Mouse (Mus musculus) monocyte, adult 5-6 weeks (primary cell): ENCODE results near the gene Chkb. TPM values are rescaled to one million over a fixed set of nuclear protein-coding genes. Genes with fewer than 3 reads are reported as not detected.
"Not testable (repeated sequence)": the region's sequence is repeated elsewhere in the genome, so short reads cannot be mapped to it uniquely, and the experiment has no call there.

Source experiments
- ATAC-seq: fragments of 153-309, 156-312 bp; replicated peaks from 2 replicates; pipeline ENCODE4 v1.8.0; 2017; ENCODE audit warnings: mild to moderate bottlenecking; ENCODE audit not compliant: low TSS enrichment, insufficient number of reproducible peaks, severe bottlenecking, poor library complexity, low FRiP score
- total RNA-seq: library from RNA; stranded (forward); fragments of 200-1000, 200-491, 200-594 nt; gene quantifications from 3 replicates; pipeline ENCODE4 v1.2.3, GENCODE M21; 2017

The Chkb gene
- total RNA-seq, 1 experiment from 2014 or later = 95.3 TPM

DNA sequence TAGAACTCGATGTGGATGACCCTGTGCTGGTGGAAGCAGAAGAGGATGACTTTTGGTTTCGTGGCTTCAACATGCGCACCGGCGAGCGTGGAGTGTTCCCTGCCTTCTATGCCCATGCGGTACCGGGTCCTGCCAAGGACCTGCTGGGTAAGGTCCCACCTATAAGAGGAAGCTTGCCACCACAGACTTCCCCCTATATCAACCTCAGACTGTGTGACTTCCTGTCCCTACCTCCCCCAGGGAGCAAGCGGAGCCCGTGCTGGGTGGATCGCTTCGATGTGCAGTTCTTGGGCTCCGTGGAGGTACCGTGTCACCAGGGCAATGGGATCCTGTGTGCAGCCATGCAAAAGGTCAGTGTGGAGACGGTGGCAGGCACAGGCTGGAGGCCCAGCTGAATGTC is 29.2 kb upstream of the Chkb start:
- no peak; the same call in 1 of the 2 replicates for ATAC-seq

DNA sequence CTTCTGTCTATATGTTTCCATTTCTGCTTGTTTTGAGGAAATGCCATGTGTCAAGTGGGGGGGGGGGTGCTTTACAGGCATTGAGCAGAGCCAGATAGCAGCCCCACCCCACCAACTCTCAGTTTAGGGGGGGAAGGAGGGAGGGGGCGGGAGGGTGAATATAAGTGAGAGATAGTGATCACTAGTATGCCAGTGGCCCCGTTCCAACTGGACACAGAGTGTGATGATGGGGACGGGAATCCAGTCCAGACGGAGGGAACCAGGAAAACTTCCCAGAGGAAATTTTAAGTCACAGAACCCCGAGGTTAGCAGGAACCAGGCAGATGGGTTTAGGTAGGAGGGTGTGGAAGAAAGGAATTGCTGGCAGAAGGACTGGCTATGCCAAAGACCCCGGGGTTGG is 25.9 kb upstream of the Chkb start:
- ATAC-seq = no peak

DNA sequence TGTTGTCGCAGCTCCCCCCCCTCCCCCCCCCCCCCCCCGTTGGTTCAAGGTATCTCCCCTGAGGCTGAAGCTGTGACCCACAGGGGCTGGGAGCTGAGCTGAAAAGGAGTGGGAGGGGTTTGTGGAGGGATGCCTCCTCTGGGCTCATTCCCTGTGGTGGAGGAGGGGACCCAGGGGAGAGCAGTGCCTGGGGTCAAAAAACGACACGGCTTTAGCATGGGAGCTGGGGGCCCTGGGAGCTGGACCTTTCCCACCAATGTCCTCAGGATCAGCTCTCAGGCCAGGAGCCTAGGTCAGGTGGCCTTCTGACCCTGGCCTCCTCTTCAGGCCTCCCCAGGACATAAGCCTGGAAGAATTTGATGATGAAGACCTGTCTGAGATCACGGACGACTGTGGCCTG is 25.1 kb upstream of the Chkb start:
- no peak for ATAC-seq

DNA sequence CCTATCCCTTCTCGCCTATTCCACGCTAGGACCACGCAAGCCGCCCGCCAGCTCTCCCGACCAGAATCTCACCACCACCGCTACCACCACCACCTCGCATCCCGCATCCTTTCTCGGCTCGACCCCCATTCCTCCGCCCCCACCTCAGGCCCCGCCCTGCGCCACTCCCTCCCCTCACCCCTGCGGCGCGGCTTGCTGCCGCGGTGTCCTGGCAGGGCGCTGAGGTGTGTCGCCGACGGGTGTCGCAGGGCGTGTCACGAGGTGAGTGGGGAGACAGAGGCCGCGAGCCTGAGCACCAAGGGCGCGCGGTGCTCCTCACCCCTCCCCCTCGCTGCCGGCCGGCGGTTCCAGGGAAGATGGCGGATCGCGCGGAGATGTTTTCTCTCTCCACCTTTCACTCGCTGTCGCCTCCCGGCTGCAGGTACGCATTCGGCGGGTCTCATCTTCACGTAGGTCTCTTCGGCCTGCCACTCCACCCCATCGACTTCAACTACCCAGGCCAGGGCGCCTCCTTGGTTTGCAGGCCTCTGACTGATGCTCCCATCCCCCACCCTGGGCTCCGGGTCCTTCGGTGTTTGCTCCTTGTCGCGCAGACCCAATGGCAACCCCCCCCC is 24.3 kb upstream of the Chkb start, which contains the start of gene Mapk8ip2:
Mapk8ip2 (plus strand) TSS at position 49 of the 614 bp plus-strand sequence.
- ATAC-seq = no peak

DNA sequence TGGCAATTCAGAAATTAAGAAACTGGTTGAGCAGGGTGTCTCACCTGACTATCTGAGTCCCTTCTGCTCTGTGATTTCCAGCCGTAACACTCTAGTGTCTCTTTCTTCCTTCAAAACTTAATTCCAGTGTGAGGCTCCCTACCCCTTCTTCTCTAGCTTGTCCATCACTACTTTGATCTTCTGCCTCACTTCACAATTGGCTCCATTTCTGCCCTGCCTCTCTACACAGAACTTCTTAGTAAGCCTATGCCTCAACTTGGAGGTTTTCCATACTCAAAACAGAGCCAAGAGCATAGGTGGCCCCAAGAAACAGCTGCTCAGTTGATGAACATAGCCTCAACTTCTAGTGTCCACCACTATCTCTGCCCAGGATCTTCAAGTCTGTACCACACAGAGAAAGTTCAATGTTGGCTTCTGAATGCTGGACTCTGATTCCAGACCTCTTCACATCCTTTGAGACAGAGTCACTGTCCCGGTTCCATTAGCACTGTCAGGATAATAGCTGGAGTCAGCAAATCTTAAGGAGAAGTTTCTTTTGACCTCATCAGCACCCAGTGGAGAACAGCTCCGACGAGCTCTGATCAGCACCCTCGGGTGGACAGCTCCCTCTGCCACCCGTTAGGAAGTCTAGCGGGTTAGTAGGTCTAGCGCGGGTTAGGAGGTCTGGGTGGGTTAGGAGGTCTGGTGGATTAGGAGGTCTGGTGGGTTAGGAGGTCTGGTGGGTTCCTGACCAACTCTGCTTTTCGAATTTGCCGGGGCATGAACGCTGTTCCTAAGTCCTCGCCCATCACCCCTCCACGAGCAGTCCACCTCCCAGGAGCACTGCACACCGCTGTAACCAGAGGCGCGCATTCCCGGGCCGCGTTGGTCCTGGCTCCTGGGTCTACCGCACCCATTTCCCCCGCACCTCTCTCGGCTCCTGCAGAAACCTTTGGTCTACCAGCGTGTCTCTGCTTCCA is 23.5 kb upstream of the Chkb start:
- ATAC-seq = 0 out of 2 replicates have a peak, but pooled peaks have one; percentile 60

DNA sequence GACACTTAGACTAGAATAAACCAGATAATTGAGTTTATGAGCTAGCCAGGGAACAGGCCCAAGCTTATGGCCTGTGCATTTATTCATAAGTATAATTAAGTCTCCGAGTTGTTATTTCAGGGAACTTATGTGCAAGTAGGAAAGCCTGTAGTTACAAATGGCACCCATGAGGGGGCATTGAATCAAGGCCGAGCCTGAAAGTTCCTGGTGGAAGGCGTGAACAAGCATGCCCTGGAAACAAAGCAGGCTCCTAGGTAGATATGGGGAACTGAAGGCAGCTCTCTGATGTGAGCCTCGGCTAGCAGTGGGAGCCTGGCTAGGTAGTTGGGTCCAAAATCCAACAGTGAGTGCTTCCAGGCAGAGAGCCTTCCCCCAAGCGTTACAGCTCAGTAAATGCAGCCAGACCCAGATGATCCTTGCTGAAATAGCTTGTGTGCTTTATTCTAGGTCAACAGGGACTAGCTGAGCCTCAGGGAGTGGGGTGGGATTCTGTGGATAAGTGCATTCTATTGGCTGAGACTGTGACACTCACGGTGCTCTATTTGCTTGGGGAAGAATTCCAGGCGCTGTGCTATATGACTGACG is 12.9 kb upstream of the Chkb start:
- no peak for ATAC-seq

DNA sequence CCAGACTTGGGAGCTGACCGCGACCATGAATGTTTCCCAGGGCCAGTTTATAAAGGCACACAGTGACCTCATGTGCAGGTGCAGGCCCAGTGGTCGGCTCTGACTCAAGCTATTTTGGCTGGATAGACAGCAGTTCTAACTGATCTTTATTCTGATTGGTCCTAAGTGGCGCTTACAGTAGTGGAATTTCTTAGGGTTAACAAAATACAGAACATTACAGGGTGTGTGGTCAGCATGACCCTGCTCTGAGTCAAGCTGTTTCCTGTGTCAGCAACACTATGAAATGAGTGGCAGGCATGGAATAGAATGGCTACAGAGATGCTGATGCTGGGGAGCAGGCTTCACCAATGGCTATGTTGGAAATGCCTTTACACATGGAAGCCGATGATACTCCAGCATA is 6.2 kb upstream of the Chkb start:
- ATAC-seq = no peak

DNA sequence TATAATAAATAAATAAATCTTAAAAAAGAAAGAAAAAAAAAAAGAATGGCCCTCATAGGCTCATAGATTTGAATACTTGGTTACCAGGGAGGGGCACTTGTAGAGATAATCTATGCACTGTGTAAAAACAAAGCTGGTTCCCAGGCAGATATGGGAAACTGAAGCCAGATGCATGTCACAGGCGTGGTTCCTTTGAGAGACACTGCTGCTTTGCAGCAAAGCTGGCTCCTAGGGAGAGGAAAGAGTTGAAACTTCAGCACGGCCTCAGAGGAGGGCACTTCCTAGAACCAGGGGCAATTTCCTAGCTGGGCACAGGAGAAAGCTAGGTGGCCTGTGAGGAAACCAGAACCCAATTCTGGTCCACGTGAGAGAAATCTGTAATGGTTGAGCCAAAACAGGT is 4.4 kb upstream of the Chkb start:
- ATAC-seq = no peak

DNA sequence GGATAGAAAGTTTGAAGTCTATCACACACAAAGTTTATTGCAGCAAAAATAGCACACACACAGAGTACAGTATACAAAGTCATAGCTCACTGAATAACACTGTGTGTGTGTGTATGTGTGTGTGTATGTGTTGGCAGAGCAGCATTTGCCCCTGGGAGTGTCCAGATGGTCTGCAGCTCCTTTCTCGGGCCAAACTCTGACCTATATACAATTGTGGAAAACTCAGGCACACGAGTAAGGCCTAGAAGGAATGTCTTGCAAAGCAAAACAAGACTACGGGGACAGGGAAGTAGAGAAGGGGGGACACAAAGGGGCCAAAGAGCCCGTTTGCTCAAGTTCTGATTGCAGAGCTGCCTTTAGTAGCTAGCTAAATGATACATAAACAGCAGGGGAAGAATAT is 3.2 kb upstream of the Chkb start:
- ATAC-seq = no peak

DNA sequence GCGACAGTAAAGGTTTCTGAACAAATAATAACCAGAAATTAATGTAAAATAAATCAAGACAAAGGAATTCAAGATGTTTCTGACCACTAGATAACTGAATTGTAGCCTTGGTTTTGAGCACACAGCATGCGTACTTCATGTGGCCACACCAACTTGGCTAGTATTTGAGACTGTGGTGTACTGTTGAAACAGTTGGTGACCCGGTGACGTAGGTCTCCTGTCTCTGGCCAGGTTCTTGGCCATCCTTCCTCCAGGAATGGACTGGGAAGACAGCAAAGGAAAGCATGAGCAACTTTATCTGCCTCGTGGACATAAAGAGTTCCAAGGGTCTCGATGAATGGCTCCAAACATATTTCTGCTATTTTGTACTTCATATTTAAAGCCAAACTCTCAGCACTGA is 2.1 kb upstream of the Chkb start:
- no peak for ATAC-seq

DNA sequence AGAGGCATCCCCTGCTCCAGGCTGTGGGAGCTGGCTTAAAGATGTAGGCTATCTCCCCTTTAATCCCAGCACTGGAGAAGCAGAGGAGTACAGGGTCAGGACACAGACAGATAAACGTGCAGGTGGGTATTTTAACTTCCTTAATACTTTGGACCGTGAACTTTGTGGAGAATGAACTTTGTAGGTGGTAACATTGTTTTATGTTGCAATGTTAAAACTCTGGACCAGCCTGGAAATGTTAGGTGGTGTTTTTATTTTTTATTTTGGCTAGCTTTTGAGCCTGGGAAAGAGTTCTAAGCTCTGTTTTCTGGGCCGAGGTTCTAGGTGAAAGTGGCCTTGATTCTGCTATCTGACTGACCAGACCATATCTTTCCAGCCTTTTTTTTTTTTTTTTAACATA is 1.6 kb upstream of the Chkb start:
- ATAC-seq = no peak

DNA sequence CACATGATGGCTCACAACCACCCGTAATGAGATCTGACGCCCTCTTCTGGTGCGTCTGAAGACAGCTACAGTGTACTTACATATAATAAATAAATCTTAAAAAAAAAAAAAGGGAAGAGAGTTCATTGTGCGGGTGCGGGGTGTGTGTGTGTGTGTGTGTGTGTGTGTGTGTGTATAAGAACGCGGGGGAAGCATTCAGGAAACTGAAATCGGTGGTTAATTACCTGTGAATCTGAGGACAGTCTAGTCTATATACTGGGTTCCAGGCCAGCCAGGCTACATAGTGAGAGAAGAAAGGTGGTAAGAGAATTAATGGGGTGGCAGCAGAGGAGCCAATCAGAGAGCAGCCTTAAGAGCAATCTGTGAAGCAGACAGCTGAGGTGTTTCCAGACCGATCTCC is 1.1 kb upstream of the Chkb start:
- not testable (repeated sequence) for ATAC-seq

DNA sequence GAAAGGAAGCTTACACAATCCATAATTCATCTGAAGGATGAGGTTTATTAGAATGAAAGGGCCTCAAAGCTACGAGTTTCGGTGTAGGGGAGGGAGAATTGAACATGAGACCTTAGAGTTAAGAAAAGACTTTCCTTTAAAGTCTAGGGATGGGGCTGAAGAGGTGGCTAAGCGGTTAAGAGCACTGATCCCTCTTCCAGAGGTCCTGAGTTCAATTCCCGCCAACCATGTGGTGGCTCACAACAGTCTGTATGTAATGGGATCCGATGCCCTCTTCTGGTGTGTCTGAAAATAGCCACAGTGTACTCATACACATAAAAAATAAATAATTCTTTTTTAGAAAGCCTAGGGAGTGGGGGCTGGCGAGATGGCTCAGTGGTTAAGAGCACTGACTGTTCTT is 633 bp upstream of the Chkb start:
- ATAC-seq = no peak

DNA sequence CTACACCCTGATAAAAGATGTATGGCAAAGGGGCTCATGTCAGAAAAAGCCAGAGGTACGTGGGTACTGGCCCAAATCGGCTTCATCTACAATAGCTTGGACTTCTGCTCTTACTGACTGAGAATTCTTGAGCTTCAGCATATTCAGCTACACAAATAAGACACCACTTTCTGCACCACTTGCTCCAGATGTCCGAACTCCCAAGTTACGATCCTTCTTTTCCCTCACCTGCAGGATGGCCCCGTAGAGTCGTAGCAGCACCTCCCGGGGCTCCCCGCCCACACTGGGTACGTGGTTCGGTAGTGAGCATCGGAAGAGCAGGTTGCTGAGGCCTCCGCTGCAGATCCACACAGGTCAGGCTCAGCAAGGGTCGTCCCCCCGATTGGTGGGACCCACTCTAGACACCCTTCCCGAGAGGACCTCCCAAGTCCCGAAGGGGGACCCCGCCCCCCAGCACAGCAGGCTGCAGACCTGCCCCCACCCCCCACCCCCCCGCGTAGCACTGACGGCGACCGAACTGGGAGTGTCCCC is 822 bp downstream of the Chkb start:
- 0 out of 2 replicates have a peak, but pooled peaks have one; percentile 1 for ATAC-seq

DNA sequence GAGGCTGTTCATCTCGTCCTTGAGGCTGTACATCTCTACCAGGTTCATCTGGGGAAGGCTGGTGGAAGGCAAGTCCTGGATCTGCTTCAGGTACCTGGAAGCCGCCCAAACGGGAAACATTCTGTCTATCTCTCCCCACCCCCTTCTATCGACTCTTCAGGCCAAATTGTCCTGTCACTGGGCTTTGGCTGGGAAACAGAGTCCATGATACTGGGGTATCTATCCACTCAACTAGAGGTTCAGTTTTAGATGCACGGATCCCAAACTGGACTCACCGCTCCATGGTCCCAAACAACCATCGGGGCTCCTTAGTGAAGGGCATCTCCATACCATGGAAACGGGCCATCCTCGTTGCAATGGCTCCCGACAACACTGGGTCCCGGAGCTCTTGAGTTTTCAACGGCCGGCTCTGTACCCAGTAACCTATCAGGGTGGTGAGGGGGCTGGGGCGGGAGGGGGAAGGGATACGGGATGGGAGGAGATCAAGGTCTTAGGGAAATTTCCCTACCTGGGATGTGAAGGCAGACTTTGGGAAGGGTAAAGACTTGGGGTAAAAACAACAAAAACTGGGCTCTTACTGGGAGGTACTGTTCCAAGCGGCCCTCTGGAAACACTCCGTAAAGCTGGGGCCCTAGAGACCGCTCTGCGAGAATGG is 1.4 kb downstream of the Chkb start:
- ATAC-seq = no peak

DNA sequence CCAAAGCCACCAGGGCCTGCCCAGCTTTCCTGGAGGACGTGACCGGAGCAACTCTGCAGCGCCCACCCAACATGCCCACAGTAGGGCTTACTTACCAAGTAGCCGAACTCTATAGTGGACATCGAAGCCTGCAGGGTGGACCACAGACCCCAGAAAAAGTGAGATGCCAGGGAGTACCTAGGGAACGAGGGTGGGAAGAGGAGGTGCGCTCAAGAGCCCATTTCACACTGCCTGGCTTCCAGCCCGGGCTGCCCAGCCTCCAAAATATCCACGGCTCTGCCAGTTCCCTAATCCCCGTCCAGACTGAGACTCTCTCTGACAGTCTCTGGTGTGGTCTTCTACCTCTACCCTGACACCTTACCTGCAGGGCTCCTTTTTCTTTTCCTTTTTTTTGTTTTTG is 3.0 kb downstream of the Chkb start:
- no peak for ATAC-seq

DNA sequence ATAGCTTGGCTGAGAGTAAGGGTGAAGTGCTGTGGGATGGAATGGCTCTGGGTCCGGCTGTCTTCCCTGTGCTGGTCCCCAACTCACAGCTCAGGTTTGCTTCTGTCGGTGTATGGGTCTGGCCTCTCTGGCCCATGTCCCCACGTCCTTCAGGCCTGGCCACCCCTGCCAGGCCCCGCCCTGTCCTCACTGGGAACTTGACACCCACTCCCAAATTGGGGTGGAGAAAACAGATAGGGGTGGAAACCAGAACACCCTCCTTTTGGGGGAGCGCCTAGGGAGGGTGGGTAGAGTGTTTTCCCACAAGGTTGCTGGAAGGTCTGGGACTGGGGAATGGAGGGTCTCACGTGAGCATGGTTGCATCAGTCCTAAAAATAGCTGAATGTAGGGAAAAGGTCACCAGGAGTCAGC is 4.0 kb downstream of the Chkb start, which contains the start of gene Cpt1b:
Cpt1b (minus strand) TSS at position 153 of the 411 bp plus-strand sequence.
- ATAC-seq = no peak

DNA sequence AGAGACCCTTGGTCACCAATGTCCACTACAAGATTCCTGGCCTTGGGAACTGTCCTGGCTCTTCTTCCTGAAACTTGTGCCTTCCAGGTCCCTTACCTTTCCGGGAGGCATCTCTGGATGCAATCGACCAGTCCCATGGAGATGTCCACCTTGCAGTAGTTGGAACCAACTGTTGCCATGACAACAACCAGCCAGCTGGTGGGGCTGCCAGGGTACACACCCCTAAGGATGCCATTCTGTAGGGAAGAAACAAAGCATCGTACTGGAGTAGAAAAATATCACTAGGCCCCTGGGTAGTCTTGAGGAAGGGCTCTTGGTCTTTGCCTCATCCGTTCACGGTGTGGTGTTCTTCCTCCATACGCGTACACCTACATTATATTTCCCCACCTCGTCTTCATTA is 5.1 kb downstream of the Chkb start:
- no peak for ATAC-seq

DNA sequence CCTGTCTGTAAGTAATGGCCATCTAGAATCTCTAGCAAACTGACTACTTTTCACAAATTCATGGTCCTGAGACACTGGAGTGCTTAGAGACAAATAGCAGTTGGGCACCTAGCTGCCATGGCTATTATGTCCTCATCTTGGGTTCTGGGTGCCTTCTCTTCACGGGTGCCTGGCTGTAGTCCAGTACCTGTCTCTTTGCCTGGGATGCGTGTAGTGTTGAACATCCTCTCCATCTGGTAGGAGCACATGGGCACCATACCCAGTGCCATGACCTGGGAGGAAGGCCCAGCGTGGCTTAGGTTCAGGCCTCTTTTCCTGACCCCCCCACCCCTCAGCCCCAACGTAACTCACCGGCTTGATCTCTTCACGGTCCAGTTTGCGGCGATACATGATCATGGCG is 7.8 kb downstream of the Chkb start:
- no peak for ATAC-seq
